Mouse (Mus musculus) regulatory T cell (primary cell): ENCODE data around the gene Mmachc.
"Not testable (repeated sequence)": the region's sequence is repeated elsewhere in the genome, so short reads cannot be mapped to it uniquely, and the experiment has no call there.

Experiments
- in situ Hi-C: fragments of 300-600 bp; cut with MboI, MseI; formaldehyde crosslinking; loops from one replicate; pipeline ENCODE4 v1.15.1; 2025; ENCODE audit warnings: high pct_unique_total_duplicates

Mmachc gene

DNA sequence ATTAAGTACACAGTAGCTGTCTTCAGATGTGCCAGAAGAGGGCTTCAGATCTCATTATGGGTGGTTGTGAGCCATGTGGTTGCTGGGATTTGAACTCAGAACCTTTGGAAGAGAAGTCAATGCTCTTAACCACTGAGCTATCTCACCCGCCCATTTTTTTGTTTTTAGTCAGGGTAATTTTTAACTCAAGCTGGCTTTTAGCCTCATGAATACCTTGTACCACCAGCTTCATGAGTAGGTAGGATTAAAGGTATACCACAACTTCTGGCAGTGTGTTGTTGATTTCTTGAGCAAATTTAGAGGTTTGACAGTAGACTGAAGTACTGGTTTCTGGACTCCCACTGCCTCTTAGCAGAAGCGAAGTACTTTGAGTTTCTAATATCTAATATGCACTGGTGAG is 16.1 kb downstream of the Mmachc start:
- in situ Hi-C loops: no loop called here

DNA sequence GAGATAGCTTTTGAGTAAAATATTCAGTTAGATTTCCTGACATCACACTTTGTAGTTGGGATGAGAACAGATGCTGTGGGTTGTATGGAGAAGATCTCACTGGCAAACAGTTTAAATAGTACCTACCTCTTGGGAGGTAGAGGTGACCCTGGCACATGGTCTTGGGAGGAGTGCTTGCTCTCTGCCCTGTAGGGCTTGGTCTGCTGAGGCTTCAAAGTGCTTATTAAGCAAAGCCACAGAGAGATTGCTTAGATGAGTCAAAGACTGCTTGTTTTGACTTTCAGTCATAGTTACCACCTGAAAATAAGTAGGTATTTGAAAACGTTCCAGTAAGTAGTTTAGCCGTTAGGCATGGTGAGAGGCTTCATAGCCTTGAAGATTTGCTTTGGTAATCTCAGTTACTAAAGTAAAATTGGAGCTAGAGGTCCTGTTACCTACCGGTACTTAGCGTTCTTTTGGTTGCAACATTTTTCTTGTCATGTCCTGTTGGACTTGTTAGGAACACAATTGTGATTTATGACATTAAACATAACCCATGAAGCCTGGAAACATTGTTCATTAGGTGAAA is 18.8 kb downstream of the Mmachc start:
- in situ Hi-C loops: loop anchor here (5.0 kb wide), 1 partner anchor 62 kb away; the partner anchor contains the start of gene Nasp

DNA sequence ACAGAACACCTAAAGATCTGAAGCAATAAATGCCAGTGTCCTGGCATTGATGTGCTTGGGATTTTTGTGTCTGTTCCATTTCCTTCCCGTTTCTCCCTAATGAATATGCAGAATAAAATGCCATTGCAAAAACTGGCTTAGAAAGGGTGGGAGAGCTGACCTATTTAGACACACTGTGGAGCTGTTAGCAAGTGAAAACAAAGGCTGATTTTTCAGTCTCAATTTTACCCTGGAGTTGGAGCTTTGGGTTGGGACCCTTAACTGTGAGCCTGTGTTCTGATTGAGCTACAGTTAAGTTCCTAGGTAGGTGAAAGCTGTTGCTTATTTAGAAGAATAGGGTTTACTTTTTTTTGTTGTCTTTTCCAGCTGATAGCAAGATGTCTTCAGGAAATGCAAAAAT is 21.2 kb downstream of the Mmachc start:
- in situ Hi-C loops: loop anchor here (5.0 kb wide), 1 partner anchor 60 kb away; the partner anchor contains the start of gene Nasp

DNA sequence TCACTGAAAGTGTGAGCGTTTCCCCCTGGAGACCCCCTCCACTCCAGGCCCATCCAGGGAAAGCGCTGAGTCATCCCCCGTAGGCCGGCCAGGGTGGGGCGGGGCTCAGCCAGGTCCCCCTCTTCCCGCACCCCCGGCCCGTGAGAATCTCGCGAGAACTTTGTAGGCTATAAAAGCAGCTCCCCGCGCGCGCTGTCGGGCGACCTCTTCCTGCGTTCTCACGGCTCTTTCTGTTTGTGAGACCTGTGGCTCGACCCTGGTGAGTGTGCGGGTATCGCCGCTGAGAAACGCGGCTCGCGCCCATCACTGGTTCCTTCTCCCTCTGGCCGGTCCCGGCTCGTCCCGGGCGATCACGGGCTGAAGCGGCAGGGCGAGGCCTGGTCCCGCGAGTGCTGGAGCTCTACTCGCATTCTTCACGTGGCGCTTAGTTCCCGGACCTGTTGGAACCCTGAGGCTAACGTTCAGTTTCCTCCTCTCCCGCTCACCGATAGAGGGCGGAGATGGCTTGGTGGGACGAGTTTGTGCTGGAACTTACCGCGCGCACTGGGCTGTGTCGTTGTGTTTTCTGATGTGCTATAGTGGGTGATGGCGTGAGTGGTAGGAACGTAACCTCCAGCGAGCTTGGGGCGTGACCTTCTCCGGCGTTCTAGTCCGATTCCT is 22.7 kb downstream of the Mmachc start, which contains the start of gene Prdx1:
Prdx1 (plus strand) TSS at position 143 of the 660 bp plus-strand sequence.
- in situ Hi-C loops: loop anchor here (5.0 kb wide), 1 partner anchor 58 kb away; the partner anchor contains the start of gene Nasp

DNA sequence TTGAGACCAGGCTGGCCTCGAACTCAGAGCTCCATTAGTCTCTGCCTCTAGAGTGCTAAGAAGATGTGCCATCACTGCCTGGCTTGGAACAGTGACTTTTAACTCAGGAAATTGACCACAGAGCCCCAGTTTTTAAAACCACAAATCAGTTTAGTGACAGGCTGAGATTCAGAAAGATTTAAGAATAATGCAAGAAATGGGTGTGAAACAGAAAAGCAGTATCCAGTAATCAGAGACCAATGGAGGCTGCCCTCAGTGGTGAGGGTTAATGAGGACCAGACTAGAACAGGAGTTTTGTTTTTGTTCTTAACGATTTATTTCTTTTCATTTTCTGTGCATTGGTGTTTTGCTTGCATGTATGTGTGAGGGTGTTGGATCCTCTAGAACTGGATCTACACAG is 23.5 kb downstream of the Mmachc start:
- in situ Hi-C loops: loop anchor here (5.0 kb wide), 1 partner anchor 57 kb away; the partner anchor contains the start of gene Nasp

DNA sequence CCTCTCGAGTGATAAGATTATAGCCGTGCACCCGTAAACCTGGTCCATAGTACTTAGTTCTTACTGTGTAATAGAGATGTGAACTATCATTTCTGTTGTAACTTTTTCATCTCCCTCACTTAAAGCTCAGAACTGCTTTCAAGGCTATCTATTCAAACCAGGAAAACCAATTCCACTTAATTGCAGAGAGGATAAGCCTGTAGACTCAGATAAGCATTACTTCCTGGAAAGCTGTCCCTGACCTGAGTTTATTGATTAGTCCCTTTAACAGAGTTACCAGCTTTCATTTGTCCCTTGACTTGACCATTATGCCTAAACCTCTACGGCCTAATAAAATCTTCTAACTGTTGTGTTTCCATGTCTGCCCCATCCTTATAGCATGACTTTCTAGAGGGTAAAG is 24.2 kb downstream of the Mmachc start:
- in situ Hi-C loops: no loop called here

DNA sequence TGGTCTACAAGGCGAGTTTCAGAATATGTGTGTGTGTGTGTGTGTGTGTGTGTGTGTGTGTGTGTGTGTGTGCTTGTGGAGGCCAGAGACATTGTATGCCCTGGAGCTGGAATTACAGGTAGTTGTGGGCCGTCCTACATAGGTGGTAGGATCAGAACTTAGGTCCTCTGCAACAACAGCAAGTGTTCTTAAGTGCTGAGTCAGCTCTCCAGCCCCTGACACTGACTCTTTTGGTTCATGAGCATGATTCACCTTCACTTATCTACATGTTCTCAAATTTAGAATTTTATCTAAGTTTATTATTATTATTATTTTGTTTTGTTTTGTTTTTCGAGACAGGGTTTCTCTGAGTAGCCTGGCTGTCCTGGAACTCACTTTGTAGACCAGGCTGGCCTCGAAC is 27.7 kb downstream of the Mmachc start:
- in situ Hi-C loops: not testable (repeated sequence)

DNA sequence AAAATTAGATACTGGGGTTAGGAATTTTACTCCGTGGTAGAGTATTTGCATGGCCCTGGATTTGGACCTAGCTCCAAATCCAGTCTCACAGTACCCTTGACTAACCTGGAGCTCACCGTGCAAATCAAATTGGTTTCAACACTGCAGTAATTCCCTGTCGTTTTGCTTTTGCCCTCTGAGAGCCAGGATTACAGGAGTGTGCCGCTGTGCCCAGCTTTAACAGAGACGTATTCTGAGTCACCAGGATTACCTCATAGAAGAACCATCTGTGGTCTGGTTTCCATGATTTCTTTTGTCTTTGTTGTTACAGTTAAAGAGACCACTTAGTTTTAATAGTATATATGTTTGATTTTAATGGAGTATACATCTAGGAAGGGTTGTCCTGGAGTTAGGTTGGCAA is 29.1 kb downstream of the Mmachc start:
- in situ Hi-C loops: no loop called here

DNA sequence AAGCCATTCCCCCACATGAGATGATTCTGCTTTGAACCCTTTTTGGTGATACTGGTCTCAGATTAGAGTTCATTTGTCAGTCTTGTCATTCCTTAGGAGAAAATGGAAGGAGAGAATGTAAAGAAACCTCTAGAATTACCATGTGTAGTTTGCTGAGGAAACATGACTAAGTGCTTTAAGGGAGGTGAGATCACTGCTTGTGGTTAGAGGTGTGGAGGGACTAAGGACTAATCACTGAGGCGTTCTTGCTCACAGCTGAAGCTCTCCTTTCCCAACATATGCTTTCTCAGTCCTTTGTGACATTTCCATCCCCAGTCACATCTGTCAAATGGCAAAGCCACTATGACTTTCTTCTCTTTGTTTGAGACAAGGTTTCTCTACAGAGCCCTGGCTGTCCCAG is 30.4 kb downstream of the Mmachc start:
- in situ Hi-C loops: no loop called here

DNA sequence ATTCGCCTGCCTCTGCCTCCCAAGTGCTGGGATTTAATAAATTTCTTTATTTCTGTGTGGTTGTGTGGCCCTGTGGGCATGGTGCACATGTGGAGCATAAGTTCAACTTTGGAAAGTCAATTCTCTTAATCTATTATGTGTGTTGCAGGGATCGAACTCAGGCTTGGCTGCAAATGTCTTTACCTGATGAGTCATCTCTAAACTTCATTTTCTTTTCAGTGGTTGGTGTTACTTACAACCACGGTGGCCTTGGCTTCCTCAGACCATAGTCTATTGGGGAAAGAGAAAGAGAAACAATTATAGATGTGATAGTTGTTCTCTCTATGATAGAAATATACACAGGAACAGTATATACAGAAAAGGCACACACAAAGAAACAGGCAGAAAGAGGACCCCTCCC is 32.2 kb downstream of the Mmachc start:
- in situ Hi-C loops: no loop called here

DNA sequence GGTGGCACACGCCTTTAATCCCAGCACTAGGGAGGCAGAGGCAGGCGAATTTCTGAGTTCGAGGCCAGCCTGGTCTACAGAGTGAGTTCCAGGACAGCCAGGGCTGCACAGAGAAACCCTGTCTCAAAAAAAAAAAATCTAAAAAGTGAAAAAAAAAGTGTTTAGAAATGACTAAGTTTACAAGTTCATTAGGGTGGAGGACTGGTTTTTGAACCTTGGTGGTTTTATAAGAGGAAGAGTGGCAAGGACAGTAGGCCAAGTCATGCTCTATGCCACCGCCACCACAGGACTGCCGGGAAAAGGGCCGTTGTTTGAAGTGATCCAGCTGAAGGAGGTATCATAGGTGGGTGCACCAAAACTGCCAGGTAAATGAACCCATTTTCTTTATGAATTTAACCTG is 33.4 kb downstream of the Mmachc start:
- in situ Hi-C loops: not testable (repeated sequence)

DNA sequence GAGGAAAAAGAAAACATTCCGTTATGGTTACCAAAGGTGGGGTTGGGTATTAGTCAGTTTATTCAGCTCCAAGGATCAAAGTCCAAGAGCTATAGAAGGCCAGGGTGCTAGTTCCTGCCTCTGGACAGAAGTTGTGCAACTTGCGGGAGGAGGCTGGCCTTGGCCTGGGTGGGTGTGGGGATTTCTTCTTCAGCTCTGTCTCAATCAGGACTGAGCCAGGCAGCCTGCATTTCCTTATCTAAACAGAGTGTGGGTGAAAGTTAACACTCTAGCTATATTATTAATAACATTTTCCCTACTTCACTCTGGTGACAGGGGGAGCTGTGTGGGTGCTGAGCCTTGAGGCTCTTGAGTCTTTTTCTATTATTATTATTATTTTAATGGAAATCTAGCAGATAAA is 35.4 kb downstream of the Mmachc start:
- in situ Hi-C loops: no loop called here

DNA sequence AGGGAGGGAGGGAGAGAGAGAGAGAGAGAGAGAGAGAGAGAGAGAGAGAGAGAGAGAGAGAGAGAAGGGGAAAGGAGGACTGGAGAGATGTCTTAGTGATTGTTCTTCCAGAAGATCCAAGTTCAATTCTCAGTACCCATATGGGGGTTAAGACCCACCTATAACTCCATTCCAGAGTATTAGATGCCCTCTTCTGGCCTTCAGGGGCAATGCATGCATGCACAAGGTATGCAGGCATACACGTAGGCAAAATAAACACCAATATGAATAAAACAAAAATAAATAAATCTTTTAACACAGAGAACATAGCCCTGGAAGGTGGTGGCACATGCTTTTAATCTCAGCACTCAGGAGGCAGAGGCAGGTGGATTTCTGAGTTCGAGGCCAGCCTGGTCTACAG is 38.9 kb downstream of the Mmachc start:
- in situ Hi-C loops: no loop called here

DNA sequence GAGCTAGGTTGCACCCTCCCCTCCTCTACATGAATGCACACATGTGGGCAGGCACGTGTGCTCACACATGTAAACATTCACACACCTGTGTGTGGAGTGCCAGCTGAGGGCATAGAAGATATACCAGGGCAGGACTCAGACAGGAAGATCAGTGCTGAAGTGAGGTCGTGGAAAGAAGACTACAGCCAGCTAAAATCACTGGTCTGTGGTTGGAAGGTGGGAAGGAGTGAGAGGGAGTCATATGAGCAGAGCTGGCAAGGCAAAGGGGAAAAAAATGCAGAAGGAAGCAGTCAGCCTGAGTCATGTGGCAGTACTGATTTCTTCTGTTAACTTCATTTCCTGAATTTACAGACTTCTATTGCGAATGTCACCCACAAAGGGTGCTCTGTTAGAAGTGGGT is 40.1 kb downstream of the Mmachc start:
- in situ Hi-C loops: no loop called here

DNA sequence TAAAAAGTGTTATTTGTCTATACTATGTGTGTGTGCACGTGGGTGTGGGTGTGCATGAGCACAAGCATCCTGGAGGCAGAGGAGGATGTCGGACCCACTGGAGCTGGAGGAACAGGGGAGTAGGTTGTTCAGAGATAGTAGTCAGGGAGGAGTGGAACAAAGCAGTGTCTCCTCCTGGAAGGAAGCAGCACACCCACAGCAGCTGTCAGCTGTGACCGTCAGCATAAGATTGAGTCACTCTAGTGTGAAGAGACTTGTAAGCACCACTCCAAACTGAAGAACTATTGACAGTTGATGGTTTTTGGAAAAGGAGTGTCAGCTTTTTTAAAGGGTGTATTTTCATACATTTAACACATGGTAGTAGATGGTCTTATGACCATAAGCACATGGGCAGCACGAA is 41.6 kb downstream of the Mmachc start:
- in situ Hi-C loops: no loop called here

DNA sequence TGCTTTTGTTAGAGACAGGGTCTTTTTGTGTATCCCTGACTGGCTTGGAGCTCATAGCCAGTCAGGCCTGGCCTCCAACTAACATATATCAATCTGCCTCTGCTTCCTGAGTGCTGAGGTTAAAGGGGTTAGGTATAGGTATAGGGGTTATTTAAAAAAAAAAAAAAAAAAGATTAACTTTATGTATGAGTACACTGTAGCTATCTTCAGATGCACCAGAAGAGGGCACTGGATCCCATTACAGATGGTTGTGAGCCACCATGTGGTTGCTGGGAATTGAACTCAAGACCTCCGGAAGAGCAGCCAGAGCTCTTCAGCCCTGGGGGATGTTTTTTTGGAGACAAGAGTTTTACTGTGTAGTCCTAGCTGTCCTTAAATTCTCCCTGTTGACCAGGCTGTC is 46.2 kb downstream of the Mmachc start:
- in situ Hi-C loops: no loop called here

DNA sequence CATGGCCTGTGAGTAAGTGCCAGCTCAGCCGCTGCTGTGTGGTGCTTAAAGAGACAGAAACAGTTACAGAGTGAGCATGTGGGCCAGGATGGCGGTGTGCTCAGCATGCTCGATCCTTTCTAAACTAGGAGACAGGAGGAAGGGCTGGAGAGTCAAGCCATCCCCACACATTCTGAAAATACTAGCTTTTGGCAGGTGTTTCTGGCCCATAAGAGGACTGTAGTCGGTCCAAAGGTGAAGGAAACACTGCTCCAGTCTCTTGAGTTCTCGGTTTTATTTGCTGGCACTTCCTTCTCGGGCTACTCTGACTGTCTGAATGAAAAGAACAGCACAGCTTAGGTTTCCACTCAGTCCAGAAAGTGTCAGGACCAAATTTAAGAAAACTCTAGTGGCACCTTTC is 47.4 kb downstream of the Mmachc start:
- in situ Hi-C loops: no loop called here

DNA sequence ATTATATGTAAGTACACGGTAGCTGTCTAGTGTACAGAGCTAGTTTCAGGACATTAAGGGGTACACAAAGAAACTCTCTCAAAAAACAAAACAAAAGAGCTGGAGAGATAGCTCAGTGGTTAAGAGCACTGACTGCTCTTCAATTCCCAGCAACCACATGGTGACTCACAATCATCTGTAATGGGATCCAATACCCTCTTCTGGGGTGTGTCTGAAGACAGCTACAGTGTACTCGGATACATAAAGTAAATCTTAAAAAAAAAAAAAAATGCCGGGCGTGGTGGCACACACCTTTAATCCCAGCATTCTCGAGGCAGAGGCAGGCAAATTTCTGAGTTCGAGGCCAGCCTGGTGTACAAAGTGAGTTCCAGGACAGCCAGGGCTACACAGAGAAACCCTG is 48.3 kb downstream of the Mmachc start:
- in situ Hi-C loops: not testable (repeated sequence)

DNA sequence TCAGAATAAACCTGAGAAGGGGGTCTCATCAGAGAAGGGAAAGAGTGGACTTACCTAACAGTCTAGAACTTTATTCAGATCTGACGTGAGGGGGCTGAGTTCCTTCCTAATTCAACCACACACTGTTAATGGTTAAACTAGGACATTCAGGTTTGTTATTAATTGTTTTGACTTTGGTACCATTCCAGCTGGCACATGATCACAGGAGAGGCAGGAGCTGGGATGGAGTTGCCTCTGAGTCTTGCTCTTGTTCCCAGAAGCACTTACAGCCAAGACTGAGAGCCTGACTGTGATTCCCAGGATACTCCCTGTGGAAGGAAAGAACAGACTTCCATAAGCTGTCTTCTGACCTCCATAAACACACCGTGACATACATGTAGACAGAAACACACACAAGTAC is 48.7 kb downstream of the Mmachc start:
- in situ Hi-C loops: no loop called here

DNA sequence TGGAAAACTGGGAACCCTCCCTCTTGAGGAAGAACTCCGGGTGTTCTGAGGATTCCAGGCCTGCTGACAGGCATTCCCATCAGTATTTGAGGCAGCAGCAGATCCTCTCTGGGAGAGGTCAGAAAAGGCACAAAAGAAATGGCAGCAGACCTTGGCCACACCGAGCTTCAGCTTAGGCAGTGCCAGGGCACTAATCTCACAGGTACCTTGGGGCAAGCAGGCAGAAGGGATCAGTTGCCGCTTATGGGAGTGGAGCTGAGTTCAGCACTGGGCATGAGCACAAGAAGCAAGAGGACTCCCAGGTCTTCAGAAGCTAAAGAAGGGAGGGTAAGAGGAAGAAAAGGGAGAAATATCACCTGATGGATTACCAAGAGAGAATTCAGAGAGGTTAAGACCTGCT is 50.2 kb downstream of the Mmachc start:
- in situ Hi-C loops: no loop called here

DNA sequence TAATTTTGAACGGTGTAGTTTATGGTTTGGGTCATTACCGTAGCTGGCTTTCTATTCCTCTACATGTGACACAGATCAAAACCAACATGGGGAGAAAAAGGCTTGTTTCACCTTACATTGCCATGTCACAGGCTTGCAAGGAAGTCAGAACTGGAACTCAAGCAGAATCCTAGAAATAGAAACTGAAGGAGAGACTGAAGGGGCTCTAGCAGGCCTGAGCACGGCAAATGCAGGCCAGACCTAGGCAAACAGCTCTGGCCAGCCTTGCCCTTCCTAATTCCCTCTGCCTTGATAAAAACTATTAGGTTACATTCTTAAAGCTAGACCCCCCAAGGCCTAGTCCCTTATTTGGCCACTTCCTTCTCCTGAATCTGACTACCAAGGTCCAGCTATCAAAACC is 52.5 kb downstream of the Mmachc start:
- in situ Hi-C loops: no loop called here

DNA sequence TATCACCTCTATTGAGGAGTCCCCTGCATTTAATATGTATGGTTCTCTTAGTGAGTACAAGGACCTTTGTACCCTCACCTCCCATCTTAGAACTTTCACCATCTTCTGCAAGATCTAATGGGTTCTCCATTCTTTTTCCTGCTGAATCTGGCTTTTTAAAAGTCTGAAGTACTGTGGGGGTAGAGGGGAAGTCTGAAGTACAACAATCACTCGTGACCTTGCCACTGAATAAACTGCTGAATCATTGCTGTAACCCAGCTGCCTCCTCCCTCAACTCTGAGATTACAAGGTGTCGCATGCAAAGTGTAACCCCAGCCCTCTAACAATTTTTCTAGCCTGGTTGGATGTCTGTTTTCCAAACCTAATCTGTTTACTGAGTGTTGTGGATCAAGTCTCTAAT is 53.1 kb downstream of the Mmachc start:
- in situ Hi-C loops: no loop called here

DNA sequence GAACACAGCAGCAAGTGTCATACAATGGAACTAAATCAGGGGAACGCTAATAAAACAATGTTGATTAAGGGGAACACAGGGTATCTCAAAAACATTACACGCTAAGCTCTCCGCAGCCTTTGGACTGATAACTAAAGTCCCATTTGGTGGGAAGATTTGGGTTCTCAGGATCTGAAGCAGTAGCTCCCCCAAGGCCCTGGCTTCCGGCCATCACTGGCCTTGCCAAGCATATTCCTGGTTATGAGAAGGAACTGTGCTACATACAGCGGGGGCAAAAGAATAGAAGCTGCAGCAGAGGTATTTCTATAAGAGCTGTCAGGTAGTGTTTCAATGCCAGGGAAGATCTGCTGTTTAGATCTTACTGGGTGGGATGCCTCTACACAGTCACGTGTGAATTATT is 55.0 kb downstream of the Mmachc start:
- in situ Hi-C loops: no loop called here
